Mouse (Mus musculus): ENCODE data around the gene Gata2. TPM values are rescaled to one million over a fixed set of nuclear protein-coding genes. Genes with fewer than 3 reads are reported as not detected.

Gata2 gene
- total RNA-seq, 2 experiments from 2014 or later, result 4.2 to 4.3 TPM

DNA sequence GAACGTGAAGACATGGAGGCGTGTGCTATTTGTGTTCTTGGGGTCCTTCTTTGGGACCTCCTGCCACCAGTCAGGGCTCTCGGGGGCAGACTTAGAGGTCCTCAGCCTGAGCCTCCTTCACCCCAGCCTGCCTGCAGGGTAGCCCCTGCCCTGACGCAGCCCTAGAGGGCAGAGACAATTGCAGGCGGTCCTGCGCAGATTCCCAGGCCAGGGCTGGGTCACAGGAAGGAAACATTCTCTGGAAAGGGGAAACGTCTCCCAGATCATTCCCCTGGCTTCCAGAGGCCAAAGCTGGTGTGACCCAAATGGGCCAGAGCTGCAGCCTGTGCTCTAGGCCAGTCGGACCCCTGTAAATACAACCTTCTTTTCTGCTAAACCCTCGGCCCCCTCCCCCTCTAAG is 12.2 kb downstream of the Gata2 start:
- DNase-seq, result no peak
- intact Hi-C loops (cut with DNase I), result no loop called here

- intact Hi-C loops (cut with DNase I), result no loop called here
- no peak for DNase-seq
Observed at GRCm38 (mm10) chr6:88206566-88206965, 12.9 kb downstream of the Gata2 start.

GRCm38 (mm10) chr6:88207403-88208033 is 13.8 kb downstream of the Gata2 start:
- DNase-seq, result no peak
- intact Hi-C loops (cut with DNase I), result no loop called here

- intact Hi-C loops (cut with DNase I), result no loop called here
- no peak for DNase-seq
Observed at GRCm38 (mm10) chr6:88208321-88208720, 14.6 kb downstream of the Gata2 start.

DNA sequence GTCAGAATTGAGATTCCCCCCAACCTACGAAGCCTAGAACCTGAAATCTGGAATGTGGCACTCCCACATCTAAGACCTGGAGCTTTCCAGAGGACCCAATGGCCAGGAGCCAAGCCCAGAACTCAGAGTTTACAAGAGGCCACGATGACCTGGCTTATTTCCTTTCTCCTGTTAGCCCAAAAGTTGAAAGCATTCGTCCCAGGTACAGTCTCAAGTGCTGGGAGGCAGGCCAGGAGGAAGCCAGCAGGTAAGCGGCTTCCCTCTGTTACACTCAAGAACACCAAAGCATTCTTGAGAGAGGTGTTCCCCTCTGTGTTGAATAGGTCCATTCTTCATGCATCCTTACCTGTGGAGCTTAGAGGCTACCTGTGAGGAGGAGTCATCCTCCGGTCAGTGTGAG is 15.8 kb downstream of the Gata2 start:
- intact Hi-C loops (cut with DNase I), result no loop called here
- DNase-seq, result no peak

- intact Hi-C loops (cut with DNase I), result no loop called here
- no peak for DNase-seq
Observed at GRCm38 (mm10) chr6:88210182-88210581, 16.5 kb downstream of the Gata2 start.

GRCm38 (mm10) chr6:88215797-88216196 is 22.1 kb downstream of the Gata2 start:
- intact Hi-C loops (cut with DNase I), result no loop called here
- DNase-seq, result no peak

DNA sequence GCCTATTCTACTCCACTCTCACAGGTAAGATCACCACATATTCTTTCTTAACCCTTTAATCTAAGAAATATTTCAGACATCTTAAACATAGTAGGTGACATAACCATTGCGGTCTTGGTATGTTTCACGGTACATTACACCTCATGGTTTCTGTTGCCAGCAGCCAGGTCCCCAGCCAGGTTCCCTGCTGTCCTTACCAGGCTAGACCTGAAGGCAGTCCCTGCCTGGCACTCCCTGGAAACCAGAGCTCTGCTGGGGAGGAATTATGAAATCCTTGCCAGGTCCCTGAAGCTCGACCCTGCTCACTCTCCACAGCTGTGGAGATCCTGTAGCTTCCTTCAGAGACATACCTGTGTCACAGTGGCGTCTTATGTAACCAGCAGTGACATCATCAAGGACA is 22.5 kb downstream of the Gata2 start:
- intact Hi-C loops (cut with DNase I), result no loop called here
- no peak for DNase-seq

DNA sequence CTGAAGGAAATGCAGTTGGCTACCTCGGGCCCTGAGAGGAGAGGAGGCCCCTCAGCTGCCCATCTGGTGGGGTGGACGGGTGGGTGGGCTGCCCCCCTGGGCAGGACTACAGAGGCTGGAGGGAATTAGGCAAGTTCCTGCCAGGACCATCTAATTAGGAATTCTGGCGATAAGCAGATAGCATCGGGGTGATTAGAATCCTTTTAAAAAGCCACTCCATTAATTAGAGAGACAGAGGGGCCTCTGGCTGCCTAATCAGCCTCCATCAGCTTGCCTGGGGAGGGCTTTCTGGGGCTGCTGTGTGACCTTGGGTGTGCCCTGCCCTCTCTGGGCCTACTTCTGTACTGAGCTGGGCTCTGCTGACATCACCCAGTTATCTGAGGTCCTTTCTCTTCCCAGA is 25.4 kb downstream of the Gata2 start:
- no peak for DNase-seq
- intact Hi-C loops (cut with DNase I), result no loop called here

- DNase-seq, result no peak
- intact Hi-C loops (cut with DNase I), result no loop called here
Observed at GRCm38 (mm10) chr6:88221968-88222367, 28.3 kb downstream of the Gata2 start, which contains the start of gene Dnajb8. Gene Dnajb8, plus strand, starts transcription at chr6:88222268.

DNA sequence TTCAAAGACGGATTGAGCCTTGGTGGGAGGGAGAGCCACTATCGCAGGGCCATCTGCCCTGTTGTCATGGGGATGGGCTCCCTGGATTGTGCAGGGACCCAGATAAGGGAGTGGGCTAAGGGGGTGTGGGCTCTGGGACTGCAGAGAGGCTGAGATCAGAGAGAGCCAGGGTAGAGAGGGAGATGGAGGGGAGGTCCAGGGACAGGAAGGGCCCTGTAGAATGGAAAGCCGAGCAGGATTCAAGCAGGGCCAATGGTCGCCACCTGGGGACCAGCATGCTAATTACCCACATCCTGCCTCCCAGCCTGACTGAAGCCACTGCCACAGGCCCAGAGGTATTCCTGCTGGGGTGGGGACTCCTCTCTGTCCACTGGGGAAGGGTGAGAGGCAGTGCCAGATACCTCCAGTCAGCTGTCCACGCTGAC is 32.9 kb downstream of the Gata2 start:
- DNase-seq, result no peak
- intact Hi-C loops (cut with DNase I), result no loop called here

GRCm38 (mm10) chr6:88227537-88227936 is 33.8 kb downstream of the Gata2 start:
- intact Hi-C loops (cut with DNase I), result no loop called here
- DNase-seq, result no peak

DNA sequence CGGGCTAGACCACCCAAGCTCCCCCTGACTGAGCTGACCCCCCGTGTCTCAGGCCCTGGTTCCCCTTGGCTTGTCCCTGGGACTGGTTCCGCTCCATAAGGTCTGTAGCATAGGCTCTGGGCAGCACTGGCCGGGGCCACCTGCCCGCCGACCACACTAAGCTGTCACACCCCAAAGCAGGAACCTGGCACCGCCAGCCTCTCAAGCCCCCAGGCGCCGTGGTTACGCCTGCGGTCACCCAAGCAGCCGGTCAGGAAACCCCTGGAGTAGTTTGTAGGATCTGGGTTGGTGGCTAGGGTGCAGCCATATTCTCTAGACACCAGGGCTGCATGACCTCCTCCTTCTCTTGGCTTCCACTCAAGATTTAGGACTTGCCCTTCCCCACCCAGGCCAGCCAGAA is 35.5 kb downstream of the Gata2 start:
- intact Hi-C loops (cut with DNase I), result no loop called here
- DNase-seq, result no peak

- DNase-seq, result peak in 1 of 2 experiments; percentile 19
- intact Hi-C loops (cut with DNase I), result no loop called here
Observed at GRCm38 (mm10) chr6:88231821-88232220, 38.1 kb downstream of the Gata2 start.

- no peak for DNase-seq
- intact Hi-C loops (cut with DNase I), result no loop called here
Observed at GRCm38 (mm10) chr6:88232221-88232620, 38.5 kb downstream of the Gata2 start.

GRCm38 (mm10) chr6:88233996-88234395 is 40.3 kb downstream of the Gata2 start:
- intact Hi-C loops (cut with DNase I), result no loop called here
- no peak for DNase-seq

DNA sequence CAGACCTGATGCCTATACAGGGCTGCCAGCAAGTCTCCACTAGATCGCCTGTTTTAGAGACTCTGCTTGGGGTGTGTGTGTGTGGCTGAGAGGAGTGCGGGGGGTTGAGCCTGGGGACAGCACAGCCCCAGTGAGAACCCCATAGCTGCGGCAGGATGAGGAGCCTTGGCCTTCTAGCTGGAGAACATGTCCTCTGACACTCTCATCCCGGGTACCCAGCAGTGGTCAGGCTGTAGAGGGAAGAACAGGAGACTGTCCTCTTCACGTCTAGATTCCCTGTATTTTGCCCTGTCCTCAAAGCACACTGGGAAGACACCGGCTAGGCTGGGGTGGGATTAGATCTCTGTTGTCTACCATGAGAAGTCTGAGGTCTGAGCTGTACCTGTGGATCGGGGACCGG is 41.8 kb downstream of the Gata2 start:
- intact Hi-C loops (cut with DNase I), result no loop called here
- no peak for DNase-seq

DNA sequence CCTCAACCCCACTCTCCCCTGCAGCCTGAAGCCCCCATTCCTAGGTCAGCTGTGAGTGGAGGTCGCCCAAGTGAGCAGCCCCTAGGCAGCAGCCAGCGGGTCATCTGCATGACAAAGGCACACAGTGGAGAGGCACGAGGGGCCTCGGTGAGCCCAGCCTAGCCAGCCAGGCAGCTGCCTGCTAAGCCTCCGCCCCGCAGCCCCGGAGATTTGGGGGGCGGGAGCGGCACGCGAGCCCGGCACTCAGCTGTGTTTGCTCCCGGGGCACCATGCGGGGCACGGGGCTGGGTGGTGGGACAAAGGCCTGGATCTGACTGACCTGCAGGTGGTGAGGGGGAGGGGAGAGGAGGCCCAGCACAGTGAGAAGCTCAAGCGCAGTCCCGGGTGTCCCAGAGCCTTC is 42.3 kb downstream of the Gata2 start:
- intact Hi-C loops (cut with DNase I), result no loop called here
- DNase-seq, result no peak

- DNase-seq, result no peak
- intact Hi-C loops (cut with DNase I), result no loop called here
Observed at GRCm38 (mm10) chr6:88236513-88236912, 42.8 kb downstream of the Gata2 start.

GRCm38 (mm10) chr6:88242604-88243003 is 48.9 kb downstream of the Gata2 start:
- peak; percentile 39 to 61 for DNase-seq
- intact Hi-C loops (cut with DNase I), result loop anchor here (1.0 to 5.0 kb wide), 2 partner anchors 53 to 130 kb away; no protein-coding TSS in a partner anchor

DNA sequence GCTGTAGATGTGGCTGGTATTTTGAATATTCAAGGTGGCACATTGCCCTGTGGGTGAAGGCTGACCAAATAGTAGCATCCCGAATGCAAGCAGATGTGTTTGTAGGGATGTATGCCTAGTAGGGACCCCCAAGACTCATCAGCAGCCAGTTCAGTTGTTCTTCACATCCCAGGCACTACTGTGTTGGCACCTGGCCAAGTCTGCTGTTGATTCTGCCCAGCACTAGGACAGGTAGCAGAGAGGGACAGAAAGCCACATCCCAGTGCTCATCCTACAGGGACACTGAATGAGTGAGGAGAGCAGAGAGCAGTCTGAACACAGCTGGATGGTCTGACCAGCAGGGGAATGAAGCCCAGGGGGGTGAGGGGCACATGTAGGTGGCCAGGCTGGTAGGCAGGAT is 55.5 kb downstream of the Gata2 start:
- intact Hi-C loops (cut with DNase I), result no loop called here
- DNase-seq, result no peak

DNA sequence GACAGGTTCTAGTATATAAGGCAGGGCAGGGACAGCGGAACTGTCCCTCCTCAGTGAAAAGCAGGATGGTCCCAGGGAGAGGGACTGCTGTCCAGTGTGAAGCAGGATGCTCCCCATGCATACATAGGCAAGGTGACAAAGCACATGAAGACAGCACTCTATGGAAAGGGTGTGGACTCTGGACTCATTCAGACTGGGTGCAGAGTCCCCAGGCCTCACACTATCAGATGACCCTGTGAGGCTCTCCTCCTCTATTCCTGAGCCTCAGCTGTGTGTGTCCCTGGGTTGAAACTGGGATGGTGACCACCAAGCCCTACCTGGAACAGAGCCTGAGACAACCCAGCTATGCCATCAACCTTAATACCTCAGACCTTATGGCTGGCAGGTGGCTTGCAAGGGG is 57.7 kb downstream of the Gata2 start:
- DNase-seq, result no peak
- intact Hi-C loops (cut with DNase I), result no loop called here

All from gastrocnemius, postnatal 36 days (tissue).